Mouse (Mus musculus) heart, postnatal 25 days (tissue): ENCODE results near the gene Zfp292. TPM values are rescaled to one million over a fixed set of nuclear protein-coding genes. Genes with fewer than 3 reads are reported as not detected.

ENCODE experiments used
- DNase-seq: peaks from one replicate; pipeline ENCODE4 v3.0.0; 2022; ENCODE audit warnings: low spot score
- intact Hi-C: fragments of 180-260 bp; cut with DNase I; formaldehyde crosslinking; loops from one replicate; pipeline ENCODE4 v1.15.1; 2025
- total RNA-seq, 2 experiments: library from RNA; stranded (reverse); gene quantifications; 2 replicates each; pipeline ENCODE4 v1.2.3; 2021

The Zfp292 gene
- total RNA-seq, 2 experiments from 2014 or later = 14.6 to 15.6 TPM

- no peak for DNase-seq
- intact Hi-C loops = loop anchor here (5.0 to 10.0 kb wide), 3 partner anchors 198 to 331 kb away; partner anchors contain the start of genes Akirin2, Orc3, Rars2 and Slc35a1
These were observed 3.0 kb upstream of the Zfp292 start for GRCm38 (mm10) chr4:34885631-34886351.

GRCm38 (mm10) chr4:34883366-34884029 lies 738 bp upstream of the Zfp292 start:
- intact Hi-C loops = loop anchor here (2.0 to 10.0 kb wide), 4 partner anchors 71 to 329 kb away; partner anchors contain the start of genes Akirin2, Orc3 and Rars2
- no peak for DNase-seq

GRCm38 (mm10) chr4:34882291-34882769 lies 430 bp downstream of the Zfp292 start:
- intact Hi-C loops = loop anchor here (1.0 to 10.0 kb wide), 5 partner anchors 30 to 328 kb away; partner anchors contain the start of genes Akirin2, Orc3 and Rars2
- no peak for DNase-seq

GRCm38 (mm10) chr4:34881851-34882250 lies 909 bp downstream of the Zfp292 start:
- DNase-seq = no peak
- intact Hi-C loops = loop anchor here (1.0 to 10.0 kb wide), 5 partner anchors 30 to 327 kb away; partner anchors contain the start of genes Akirin2, Orc3 and Rars2

GRCm38 (mm10) chr4:34880921-34881650 lies 1.7 kb downstream of the Zfp292 start:
- DNase-seq = no peak
- intact Hi-C loops = loop anchor here (5.0 to 10.0 kb wide), 3 partner anchors 69 to 326 kb away; partner anchors contain the start of genes Akirin2, Orc3 and Rars2

GRCm38 (mm10) chr4:34874234-34874633 lies 8.5 kb downstream of the Zfp292 start:
- intact Hi-C loops = no loop called here
- DNase-seq = no peak

- intact Hi-C loops = no loop called here
- no peak for DNase-seq
These were observed 9.8 kb downstream of the Zfp292 start for GRCm38 (mm10) chr4:34872896-34873495.

GRCm38 (mm10) chr4:34869813-34870212 lies 12.9 kb downstream of the Zfp292 start:
- DNase-seq = no peak
- intact Hi-C loops = no loop called here

GRCm38 (mm10) chr4:34861438-34861837 lies 21.3 kb downstream of the Zfp292 start:
- no peak for DNase-seq
- intact Hi-C loops = no loop called here

- intact Hi-C loops = no loop called here
- no peak for DNase-seq
These were observed 23.3 kb downstream of the Zfp292 start for GRCm38 (mm10) chr4:34859416-34859815.

- intact Hi-C loops = no loop called here
- DNase-seq = no peak
These were observed 23.9 kb downstream of the Zfp292 start for GRCm38 (mm10) chr4:34858903-34859302.

- DNase-seq = no peak
- intact Hi-C loops = no loop called here
These were observed 26.8 kb downstream of the Zfp292 start for GRCm38 (mm10) chr4:34855966-34856365.

- intact Hi-C loops = loop anchor here (1.0 kb wide), 1 partner anchor 30 kb away; the partner anchor contains the start of gene Zfp292
- no peak for DNase-seq
These were observed 30.7 kb downstream of the Zfp292 start for GRCm38 (mm10) chr4:34852051-34852450.

- DNase-seq = no peak
- intact Hi-C loops = no loop called here
These were observed 32.6 kb downstream of the Zfp292 start for GRCm38 (mm10) chr4:34850156-34850555.

- no peak for DNase-seq
- intact Hi-C loops = no loop called here
These were observed 35.0 kb downstream of the Zfp292 start for GRCm38 (mm10) chr4:34847679-34848309.

- intact Hi-C loops = no loop called here
These were observed 38.9 kb downstream of the Zfp292 start for GRCm38 (mm10) chr4:34843839-34844238.

GRCm38 (mm10) chr4:34842826-34843225 lies 39.9 kb downstream of the Zfp292 start:
- DNase-seq = no peak
- intact Hi-C loops = no loop called here

More at GRCm38 (mm10) chr4:34843839-34844238, 38.9 kb downstream of the Zfp292 start:
- no peak for DNase-seq

- no peak for DNase-seq
- intact Hi-C loops = no loop called here
These were observed 51.3 kb downstream of the Zfp292 start for GRCm38 (mm10) chr4:34831496-34831895.

- intact Hi-C loops = no loop called here
- DNase-seq = no peak
These were observed 53.3 kb downstream of the Zfp292 start for GRCm38 (mm10) chr4:34829456-34829855.
